Mouse (Mus musculus): ENCODE data around the gene Rhcg.

- TF ChIP-seq CTCF (IDR thresholded peaks at IDR 0.05; ENCODE audit: control insufficient read depth, insufficient read depth, insufficient replicate concordance, low read depth, low read length), result no peak
- TF ChIP-seq POLR2A (IDR thresholded peaks at IDR 0.05; ENCODE audit: control insufficient read depth, low read depth, low read length), result no peak
Measured at GRCm38 (mm10) chr7:79626170-79626569, 8.7 kb upstream of the Rhcg start.

All from testis, adult 2 months (tissue).